Mouse (Mus musculus) ES-E14 (cell line): ENCODE data around the gene Clec2h.

Experiments used
- ZC3H11A ChIP-seq: IDR thresholded peaks from 2 replicates; pipeline ENCODE4 v1.6.1; 2012; ENCODE audit warnings: low read depth, mild to moderate bottlenecking, inconsistent platforms, low read length, borderline replicate concordance
- ZNF384 ChIP-seq: IDR thresholded peaks from 2 replicates; pipeline ENCODE4 v1.6.1; 2012; ENCODE audit warnings: low read depth, low read length, inconsistent platforms

DNA sequence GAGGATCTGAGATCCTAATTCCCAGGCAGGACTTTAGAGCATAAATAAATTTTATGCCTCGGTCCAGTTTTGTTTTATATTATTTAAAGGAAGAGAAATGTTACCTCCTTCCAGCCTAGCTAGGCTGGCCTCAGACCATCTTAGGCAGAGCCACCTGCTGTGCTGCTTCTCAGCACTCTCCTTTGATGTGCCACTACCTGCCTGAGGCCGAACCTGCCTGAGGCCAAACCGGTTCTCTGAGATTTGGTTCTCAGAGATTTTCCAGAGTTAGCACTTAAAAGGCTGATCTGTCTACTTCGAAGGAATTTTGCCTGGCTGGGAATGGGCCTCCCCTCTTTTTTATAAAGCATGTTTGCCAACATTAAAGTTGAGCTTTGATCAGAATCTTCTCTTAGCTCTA is 7.8 kb downstream of the Clec2h start:
- TF ChIP-seq ZNF384 (no peak), ZC3H11A (no peak)
